Mouse (Mus musculus): ENCODE data around the gene Il27ra. TPM values are rescaled to one million over a fixed set of nuclear protein-coding genes. Genes with fewer than 3 reads are reported as not detected.

The Il27ra gene
- 100 to 1,000 TPM; 261 to 389 TPM for polyA plus RNA-seq (2017; shearing (Covaris generic))

DNA sequence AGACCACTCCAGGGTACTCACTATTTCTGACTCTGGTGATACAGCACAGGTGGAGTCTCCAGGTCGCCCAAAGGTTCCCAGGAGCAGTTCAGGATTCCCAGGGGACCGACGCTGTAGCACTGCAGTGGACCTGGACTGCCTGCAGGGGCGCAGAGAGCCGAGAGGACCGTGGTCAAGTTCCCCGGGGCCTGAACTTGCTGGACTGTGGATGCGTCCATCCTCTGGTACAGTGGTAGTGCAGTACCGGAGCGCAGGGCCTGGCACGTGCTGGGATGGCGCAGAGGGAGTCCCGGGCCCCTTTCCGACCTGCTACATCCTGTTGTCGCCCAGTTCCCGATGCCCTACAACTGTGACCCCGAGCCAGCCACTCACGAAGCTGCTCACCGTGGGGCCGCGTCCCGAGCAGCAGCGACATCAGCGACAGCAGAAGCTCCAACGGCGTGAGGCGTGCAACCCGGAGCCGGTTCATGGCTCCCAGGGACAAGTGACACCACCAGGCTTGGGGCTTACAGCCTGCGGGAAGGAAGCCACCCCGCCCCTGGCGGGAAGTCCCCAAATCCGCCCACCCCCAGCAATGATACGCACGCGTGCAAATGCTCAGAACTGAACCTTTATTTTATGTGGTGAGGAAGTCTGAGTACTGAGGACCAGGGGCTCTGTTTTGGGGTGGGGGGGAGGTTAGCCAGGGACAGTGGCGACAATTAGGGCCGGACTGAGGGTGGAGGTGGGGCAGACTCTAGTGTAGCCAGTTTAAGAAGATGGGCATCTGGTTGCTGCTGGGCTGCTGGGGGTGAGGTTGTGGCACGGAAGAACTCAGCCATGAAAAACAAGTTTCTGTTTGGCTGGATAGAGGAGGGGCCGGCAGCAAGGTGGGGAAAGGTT, at the start of gene Il27ra:
TSS of gene Il27ra (minus strand) at position 524 of the 882 bp plus-strand sequence.
- peak; percentile 87 for ATAC-seq

DNA sequence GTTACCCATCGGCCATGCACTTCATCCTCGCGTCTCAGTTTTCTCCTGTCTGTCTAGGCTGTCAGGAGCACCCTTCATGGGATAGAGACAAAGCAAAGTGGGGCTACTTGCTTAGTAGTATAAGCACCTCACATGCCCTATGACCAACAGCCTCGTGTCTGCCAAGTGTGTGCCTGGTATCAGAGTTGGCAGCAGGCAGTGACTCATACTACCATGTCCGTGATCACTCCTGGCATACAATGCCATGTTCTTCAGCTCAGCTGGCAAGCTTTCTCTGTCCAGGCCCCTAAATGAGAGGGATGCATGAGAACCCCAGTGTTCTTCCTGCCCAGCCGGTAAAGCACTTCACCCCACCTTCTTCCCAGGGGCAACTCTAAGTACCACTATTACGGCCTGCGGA, 48.2 kb upstream of the Il27ra start:
- ATAC-seq = no peak

DNA sequence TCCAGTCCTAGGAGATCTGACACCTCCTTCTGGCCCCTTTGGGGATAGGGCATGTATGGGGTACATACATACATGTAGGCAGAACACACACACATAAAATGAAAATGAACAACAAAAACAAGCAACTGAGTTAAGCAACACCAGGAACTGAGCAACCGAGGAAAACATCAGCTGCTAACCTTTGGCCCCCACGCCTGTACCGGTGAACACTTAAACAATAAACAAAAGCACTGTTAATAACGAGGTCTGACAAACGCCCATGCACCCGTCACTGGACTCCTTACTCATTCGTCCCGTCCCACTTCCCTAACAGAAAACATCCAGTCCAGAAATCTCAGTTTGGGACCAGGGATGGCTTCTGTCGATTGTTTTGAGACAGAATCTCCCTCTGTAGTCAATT, 46.9 kb upstream of the Il27ra start:
- ATAC-seq = no peak

DNA sequence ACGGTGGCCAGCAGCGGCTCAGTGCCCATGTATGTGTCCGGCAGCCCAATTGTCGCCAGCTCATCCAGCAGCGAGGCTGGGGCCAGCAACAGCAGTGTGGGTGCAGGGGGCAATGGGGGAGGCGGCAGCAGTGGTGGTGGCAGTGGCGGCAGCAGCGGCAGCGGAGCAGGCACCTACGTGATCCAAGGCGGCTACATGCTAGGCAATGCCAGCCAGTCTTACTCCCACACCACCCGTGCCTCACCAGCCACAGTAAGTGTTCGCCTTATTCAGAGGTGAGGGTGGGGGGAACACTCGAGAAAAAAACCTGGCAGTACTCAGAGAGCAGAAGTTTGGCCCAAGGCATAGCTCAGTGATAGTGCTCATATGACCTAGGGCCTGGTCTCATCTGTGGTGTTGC, 45.4 kb upstream of the Il27ra start:
- no peak for ATAC-seq

DNA sequence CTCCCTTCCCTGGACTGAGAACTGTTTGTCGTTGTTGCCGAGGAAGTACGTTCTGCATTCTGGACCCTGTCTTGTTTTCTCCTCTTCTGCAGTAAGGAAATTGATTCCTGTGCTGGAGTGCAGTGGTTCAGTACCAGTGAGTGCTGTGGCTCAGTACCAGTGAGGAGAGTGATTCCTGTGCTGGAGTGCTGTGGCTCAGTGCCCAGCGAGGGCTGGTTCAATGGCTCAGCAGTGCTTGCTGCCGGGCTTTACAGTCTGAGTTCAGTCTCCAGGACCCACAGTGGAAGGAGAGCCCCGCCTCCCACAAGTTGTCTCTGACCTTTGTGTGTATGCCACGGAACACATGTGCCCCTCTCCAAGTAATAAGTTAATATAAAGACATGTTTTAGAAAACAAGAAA, 44.8 kb upstream of the Il27ra start:
- no peak for ATAC-seq

DNA sequence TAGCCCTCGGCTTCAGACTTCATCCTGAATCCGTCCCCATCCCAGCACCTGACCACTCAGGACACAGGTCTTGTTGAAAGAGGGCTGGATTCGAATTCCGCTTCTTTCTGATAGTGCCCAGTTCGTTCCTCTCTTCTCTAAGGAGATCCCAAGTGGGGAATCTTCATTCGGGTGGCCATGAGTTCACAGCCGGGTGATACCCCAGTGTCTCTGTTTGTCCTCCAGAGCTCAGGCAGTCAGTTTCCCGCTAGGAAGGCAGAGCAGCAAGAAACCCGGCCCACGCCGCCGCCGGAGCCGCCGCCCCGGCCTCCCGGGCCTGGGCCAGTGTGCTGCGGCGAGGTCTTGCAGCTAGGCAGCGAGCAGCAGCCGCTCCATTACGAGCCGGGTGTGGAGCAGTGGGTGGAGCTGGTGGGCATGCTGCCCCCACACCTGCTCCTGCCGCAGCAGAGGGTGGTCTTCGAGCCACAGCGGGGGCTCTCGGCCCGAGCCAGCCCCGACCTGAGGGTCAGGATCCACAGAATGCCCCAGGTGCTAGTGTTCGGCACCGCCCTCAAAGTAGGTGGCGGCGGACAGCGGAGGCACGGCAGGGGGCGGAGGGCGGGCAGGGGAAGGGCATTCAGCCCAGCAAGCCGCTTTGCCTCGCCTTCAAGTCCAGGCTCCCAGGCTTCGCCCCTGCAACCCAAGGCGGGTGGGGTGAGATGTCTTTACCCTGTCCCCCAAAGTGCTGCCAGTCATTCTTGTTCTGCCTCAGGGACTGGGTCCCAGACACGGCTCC, 42.1 kb upstream of the Il27ra start:
- no peak for ATAC-seq

DNA sequence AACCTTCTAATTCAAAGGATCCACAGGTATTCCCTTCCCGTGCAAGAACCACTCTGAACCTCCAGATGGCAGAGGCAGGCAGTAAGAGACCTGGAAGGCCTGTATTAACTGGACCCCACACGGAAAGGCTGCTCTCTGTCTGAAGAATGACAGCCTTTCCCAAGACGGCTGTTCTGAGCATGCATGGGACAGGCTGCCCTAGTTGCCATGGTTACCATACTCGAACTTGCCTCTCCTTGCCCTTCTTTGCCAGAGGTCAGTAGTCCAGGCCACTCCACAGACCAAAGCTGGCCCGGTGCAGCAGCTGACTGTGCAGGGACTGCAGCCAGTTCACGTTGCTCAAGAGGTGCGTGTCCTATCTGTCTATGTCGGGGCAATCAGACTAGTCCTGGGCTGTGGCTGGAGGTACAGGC, 41.4 kb upstream of the Il27ra start:
- ATAC-seq = no peak

DNA sequence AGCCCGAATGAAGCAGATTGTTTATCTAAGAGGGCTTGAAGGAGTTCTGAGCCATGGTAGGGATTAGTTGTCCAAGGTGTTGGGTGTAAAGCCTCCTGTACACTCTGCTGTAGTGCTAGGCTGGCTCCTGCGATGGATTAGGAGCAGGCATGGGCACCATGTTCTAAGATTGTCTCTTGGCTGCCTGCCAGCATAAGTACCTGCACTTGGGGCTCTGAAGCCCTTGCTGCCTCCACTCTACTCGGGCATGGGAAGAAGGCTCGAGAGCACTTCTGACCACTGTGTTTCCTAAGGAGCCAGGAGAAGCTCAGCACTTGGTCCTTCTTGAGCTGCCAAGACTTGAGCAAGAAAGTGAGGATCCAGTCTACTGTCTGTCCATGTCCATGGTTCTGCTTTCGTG, 36.8 kb upstream of the Il27ra start:
- no peak for ATAC-seq

DNA sequence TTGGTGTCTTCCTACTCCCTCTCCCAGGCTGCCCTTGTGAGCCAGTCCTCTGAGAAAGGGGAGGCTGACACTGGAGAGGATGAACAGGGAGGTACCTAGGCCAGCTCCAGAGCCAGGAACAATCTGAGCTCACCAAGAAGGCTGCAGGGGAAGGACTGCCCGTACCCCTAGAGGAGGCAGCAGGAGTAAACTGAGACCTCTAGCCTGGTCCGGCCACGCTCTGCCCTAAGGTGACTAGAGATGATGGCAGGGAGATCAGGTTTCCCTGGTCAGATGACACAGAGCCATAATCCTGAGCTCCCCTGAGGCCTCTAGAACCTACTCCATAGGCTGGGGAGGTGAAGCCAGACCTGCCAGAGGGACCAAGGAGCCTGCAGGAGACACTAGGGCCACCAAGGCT, 34.5 kb upstream of the Il27ra start:
- ATAC-seq = no peak

DNA sequence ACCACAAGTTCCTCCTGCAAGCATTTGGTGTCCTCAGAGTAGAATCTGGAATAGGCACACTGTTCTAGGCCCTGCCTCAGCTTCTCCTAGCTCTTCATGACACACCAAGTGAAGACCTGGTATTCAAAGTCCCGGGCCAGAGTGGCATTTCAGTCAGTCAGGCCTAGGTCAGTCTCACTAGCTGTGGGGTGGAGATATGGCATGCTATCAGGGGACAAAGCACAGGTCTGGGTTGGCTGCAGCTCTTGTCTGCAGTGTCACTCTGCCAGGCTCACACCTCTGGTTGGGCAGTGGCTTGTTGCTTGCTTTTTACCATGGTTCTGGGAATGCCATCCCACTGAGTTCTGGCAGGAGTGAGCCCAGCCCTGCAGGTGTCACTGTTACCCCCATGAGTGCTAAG, 34.0 kb upstream of the Il27ra start:
- no peak for ATAC-seq

DNA sequence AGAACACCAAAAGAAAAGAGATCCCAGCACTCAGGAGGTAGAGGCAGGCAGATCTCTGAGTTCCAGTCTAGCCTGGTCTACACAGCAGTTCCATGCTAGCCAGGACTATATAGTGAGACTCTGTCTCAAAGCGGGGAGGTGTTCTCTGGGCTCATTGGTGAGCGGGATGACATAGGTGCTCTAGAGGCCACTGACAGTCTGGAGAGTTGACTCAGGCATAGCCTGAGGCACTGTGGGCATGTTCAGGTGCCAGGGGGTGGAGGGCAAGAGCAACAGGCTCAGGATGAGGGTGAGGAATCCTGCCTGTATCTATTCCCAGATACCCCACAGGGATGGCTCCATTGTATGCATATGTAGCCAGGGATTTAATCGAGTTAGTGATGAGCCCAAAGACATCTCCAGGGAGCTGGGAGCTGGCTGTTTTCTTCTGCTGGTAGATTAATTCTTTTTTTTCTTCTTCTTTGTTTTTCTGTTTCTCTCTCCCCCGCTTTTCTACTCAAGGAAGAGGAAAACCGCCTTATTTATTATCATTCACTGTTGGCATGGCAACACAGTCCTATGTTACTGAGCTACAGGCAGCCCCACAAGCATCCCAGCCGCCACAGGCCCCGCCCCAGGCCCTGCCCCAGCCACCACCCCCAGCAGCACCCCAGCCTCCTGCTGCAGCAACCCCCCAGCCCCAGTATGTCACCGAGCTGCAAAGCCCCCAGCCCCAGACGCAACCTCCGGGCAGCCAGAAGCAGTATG, 31.0 kb upstream of the Il27ra start:
- ATAC-seq = peak; percentile 90

DNA sequence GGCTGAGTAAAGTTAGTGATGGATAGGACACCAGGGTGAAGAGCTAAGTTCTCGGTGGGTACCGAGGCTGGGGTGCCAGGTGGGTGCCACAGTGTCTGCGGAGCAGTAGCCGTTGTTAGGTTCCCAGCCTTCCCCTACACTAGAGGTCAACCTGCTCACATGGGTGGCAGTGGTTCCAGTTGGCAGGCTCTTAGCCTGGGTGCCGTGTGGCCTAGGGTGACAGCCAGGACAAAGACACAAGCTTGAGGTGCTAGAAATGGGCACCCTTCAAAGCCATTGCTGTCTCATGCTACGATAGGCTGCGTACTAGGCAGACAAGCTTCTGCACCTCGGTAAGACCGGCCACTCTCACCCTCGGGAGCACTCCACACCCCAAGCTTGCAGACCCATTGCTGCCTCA, 29.9 kb upstream of the Il27ra start:
- no peak for ATAC-seq

DNA sequence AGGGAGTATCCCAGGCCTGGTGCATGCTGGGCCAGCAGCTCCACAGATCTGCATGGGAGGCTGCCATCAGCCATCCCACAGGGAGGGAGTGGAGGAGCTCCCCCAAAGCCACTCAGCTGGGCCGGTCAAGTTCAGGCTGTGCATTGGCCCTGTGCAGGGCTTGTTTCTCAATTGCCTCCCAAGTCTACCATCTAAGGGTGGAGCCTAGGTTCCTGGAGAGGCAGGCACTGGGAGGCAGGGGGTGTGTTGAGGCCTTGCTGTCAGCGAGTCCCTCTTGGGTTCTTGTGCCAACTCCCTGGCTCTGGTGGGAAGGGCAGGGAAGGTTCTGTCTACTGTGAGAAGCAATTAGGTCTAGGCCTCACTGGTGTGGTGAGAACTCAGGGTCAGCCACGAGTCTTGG, 29.5 kb upstream of the Il27ra start:
- no peak for ATAC-seq

DNA sequence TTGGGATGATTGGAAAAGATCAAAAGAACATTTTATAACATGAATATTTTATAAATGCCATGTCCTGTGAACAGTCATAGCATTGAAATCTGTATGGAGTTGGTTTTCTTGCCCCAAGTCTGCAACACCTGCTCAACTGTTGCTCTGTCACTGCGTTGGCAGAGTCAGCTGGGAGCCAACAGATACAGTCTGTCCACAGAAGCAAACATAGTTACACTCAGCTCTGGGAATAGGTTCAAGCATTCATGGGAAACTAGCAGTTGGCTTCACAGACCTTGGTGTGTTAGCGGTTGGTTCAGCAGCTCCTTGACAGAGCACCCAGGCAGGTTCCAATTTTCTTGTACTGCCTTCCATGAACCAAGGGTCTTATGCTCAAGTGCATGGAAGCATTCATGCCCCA, 28.3 kb upstream of the Il27ra start:
- ATAC-seq = no peak

DNA sequence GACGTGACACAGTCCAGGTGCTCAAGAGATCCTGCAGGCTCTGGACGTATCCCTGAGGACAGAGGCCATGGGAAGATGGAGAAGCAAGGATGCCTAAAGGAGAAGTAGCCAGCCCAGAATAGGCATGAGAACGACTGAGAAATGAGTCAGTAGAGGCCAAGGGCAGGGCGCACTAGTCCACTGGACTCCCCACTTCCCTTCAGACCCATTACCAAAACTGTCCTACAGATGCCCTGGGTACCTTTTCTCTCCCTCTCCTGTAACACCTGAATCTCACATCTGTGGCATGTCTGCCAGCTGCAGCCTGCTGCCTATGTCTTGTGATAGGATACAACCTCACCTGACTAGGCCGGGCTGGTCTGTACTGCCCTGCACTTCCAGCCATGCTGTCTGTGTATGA, 27.9 kb upstream of the Il27ra start:
- no peak for ATAC-seq

DNA sequence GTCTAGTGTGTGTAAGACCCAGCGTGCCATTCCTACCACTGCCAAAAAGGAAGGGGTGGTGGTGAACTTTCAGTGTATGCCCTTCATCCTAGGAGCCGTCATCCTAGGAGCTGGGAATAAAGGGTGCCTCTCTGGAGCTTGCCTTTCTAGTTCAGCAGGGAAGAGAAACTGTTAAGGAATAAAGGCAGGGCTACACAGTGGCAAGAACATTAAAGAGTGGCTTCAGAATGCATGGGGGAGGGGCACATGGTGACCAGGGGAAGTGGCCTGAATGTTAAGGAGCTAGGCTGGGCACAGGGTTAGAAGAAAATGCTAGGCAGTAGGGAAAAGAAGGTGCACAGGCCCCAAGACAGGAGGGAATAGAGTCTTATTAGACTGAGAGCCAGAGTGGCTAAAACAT, 27.4 kb upstream of the Il27ra start:
- ATAC-seq = no peak

DNA sequence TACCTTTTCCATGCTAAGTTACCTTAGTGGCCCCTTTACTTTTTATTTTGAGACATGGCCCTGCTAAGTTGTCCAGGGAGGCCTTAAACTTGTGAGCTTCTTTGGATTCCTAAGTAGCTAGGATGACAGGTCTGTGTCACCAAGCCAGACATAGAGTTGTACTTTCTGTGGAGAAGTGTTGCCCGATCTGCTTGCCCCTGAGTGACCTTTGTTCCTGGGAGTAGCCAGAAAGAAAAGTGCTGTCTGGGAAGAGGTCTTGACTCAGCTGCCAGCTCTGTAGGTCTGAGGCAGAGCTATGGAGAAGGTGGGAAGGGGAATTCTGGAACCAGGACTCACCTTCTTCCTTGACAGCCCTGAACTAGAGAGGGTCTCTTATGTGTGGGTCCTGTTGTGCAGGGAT, 26.8 kb upstream of the Il27ra start:
- no peak for ATAC-seq

DNA sequence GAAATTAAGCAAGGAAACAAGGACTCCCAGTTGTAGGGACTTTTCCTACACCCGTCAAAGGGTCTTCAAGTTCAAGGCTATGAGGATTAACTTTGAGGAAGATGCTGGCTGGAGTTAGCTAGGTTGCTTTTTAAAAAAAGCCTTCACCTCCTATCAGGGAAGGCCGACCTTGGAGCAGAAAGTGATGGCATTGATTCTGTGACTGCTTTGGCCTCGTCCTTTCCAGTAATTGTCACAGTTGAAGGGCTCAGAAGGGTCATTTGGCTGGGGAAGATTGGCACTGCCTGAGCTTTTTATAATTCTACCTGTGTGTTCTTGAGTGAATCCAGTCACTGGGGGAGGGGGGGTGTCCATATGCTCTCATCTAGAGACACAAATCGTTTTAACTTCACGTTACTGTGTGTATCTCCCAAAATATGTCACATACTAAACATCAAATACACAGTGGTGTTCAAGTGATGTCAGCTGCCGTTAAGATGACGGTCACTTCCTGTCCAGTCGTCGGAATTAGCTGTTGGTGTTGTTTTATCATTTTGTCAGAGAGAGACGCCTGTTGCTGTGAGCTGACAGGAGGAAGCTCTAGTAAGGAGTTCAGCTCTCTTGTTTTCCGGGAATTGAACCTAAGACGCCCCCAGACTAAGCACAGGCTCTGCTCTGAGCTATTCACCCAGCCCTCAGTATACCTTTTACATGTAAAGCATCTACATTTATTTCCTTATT, 26.1 kb upstream of the Il27ra start:
- ATAC-seq = no peak

DNA sequence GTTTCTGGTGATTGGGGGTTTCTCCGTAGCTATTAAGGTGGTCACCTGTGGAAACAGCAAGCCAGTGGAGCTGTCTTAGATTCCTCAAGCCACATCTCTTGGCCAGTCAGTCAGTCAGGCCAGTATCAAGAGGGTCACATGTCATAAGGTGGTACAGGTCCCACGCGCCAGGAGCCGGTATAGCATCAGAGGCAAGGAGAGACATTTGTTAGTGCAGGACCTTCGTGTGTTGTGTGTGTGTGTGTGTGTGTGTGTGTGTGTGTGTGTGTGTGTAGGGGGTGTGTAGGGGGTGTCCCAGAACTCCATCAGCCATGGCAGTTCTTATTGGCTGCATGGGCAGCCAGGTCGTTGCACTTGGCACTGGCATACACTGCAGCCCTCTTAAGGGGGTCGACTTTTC, 25.5 kb upstream of the Il27ra start:
- ATAC-seq = no peak

DNA sequence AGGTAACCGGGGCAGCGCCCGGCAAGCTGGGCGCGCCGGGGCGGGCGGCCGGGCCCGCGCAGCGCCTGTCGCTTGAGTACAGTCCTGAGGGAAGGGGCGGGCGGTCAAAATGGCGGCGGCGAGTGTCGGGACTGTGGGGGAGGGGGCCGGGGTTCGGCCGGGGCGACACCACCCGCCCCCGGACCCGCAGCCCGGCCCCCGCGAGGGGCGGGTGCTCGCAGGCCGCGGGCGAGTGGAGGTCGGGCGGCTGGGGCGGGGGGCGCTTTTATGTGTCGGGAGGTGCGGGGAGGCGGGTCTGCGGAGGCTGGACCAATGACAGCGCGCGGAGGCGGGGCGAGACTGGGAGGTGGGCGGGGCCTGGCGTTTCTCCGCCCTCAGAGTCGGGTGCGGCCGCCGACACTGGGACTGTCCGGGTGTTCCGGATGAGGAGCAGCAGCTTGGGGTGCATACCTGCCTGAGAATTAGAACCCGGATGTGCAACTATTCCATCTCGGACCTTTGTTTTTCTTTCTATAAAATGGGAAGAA, 24.7 kb upstream of the Il27ra start:
- peak; percentile 46 for ATAC-seq

DNA sequence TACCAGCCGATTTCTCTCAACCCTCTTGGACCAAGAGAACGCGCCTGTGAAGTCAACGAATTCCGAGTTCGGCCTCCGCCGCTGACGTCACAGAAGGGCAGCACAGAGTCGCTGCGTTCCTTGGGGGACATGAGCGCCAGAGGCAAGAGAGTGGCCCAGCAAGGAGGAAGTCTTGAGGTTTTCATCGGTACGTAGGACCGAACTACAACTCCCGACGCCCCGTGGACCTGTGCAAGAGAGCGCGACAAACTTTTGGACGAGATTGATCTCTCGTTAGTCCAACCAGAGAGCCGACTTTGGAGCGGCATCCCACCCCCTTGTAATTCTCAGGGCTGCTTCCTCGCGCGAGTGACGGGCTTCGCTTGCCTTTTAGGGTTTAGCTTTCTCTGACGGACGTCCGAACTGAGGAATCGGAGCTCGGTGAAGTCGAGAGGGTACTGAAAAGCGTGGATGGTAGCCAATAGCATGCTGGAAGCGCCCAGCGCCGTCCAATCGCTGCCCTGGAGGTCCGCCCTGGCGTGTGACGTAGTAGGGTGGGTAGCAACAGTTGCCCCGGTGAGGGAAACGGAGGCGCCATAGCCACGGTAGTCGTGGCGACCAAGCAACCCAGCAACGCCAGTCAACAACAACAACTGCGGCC, 24.0 kb upstream of the Il27ra start, which contains the start of gene Rfx1:
TSS of gene Rfx1 (plus strand) at position 544 of the 640 bp plus-strand sequence.
- peak; percentile 85 for ATAC-seq

Data from CD4-positive, CD25-positive, alpha-beta regulatory T cell, adult 4 months (primary cell).